ENCODE assay signal across 11 mouse cellular contexts in genomic region chr8:121861806-121862548, GRCm38 (mm10). TPM values are rescaled to one million over a fixed set of nuclear protein-coding genes. Genes with fewer than 3 reads are reported as not detected.
DNase-seq lines count a peak whose midpoint lies in the region; ATAC-seq and TF ChIP-seq lines count a peak whose summit lies in the region.
"Had no signal": no experiment of that assay in that cellular context is flagged by ENCODE, and none has a peak within 500 bp of the region (broad histone marks: within the 10 kb centered on the region; RNA-seq: fewer than 3 reads in every experiment).

No protein-coding gene starts in this region.

- H3K4me1 ChIP-seq in heart, adult 2 months (ENCODE audit: control insufficient read depth, insufficient read depth, low read length): peaks cover 2% of the 10 kb centered on the region; the same call in 1 of the 2 replicates
- H3K4me1 ChIP-seq in CH12.LX (ENCODE audit: control insufficient read depth in 1 of 2, insufficient read depth in 2 of 2): peaks cover 37 to 80% of the 10 kb centered on the region in 2 experiments
- no peaks in the 10 kb centered on the region for H3K4me1 ChIP-seq in liver, embryonic 16.5 days (ENCODE audit: control insufficient read depth, low read depth, low read length)

- intact Hi-C loops in heart, adult 2 months (cut with DNase I): no loop called here
- intact Hi-C loops in heart, postnatal 25 days (cut with DNase I): no loop called here
- intact Hi-C loops in left cerebral cortex, postnatal 14 days (cut with DNase I): no loop called here

- no peak for TF ChIP-seq POLR2A in heart, adult 2 months (IDR thresholded peaks at IDR 0.05; ENCODE audit: insufficient read depth, low read depth, low read length)
- TF ChIP-seq POLR2A in CH12.LX (IDR thresholded peaks at IDR 0.05; ENCODE audit: low read depth, low read length): no peak

- H3K27me3 ChIP-seq in heart, adult 2 months (ENCODE audit: control insufficient read depth, insufficient read depth, low read length): no peaks in the 10 kb centered on the region
- no peaks in the 10 kb centered on the region for H3K27me3 ChIP-seq in CH12.LX (replicated peaks)
- H3K27me3 ChIP-seq in liver, embryonic 16.5 days (ENCODE audit: control insufficient read depth, insufficient read depth, low read depth, low read length): no peaks in the 10 kb centered on the region; the same call in 1 of the 2 replicates

- H3K9ac ChIP-seq in heart, adult 2 months (ENCODE audit: low read depth, low read length): no peak overlapping the region
- no peak overlapping the region for H3K9ac ChIP-seq in CH12.LX (ENCODE audit: insufficient read depth, low read depth)
- H3K9ac ChIP-seq in liver, embryonic 16.5 days (ENCODE audit: low read depth, low read length): no peak overlapping the region

- WGBS in heart, adult 2 months: 59% methylated on average over 9 of the region's 12 CpGs
- 55% methylated on average over 12 of the region's 12 CpGs for WGBS in liver, embryonic 16.5 days (ENCODE audit: insufficient replicate concordance)

- TF ChIP-seq CTCF in heart, adult 2 months (IDR thresholded peaks at IDR 0.05): no peak
- no peak for TF ChIP-seq CTCF in CH12.LX (conservative IDR thresholded peaks at IDR 0.05 in 1 of 2, IDR thresholded peaks at IDR 0.05 in 1 of 2; ENCODE audit: low read depth in 2 of 2, low read length in 2 of 2)

- TF ChIP-seq RAD21 in CH12.LX (IDR thresholded peaks at IDR 0.05; ENCODE audit: low read depth, low read length): no peak

- peak overlapping the region; percentile 22; the same call in 1 of the 2 replicates for H3K4me2 ChIP-seq in CH12.LX (ENCODE audit: insufficient read depth, low read depth, poor library complexity, severe bottlenecking)
- no peak overlapping the region for H3K4me2 ChIP-seq in liver, embryonic 16.5 days (ENCODE audit: low read depth, low read length)

- no peaks in the 10 kb centered on the region for H3K79me2 ChIP-seq in heart, adult 2 months (replicated peaks; ENCODE audit: control insufficient read depth, insufficient read depth, low read length)
- no peaks in the 10 kb centered on the region for H3K79me2 ChIP-seq in CH12.LX (replicated peaks; ENCODE audit: control insufficient read depth, extremely low read depth, insufficient read depth, poor library complexity, severe bottlenecking)

- TF ChIP-seq EP300 in heart, adult 2 months (IDR thresholded peaks at IDR 0.05; ENCODE audit: insufficient read depth, low read depth, low read length): peak; percentile 79
- TF ChIP-seq EP300 in CH12.LX (IDR thresholded peaks at IDR 0.05; ENCODE audit: low read length): no peak

- no peaks in the 10 kb centered on the region for H3K9me3 ChIP-seq in CH12.LX (replicated peaks; ENCODE audit: low read length)
- H3K9me3 ChIP-seq in liver, embryonic 16.5 days (replicated peaks; ENCODE audit: control insufficient read depth, low read length): no peaks in the 10 kb centered on the region

- ATAC-seq in liver, embryonic 16.5 days (ENCODE audit: low read depth): peak; percentile 46; the same call in 1 of the 2 replicates

- in situ Hi-C loops in CH12.LX (cut with MboI; ENCODE audit: low pct_ligation_motif_present, low pct_unique_long_range_greater_than_20kb, low sequenced_read_pairs): no loop called here

- no peak overlapping the region for H3K27ac ChIP-seq in heart, adult 2 months
- 0 out of 2 replicates have a peak overlapping the region, but pooled peaks have one; percentile 11 for H3K27ac ChIP-seq in CH12.LX (ENCODE audit: insufficient read depth, low read depth)
- no peak overlapping the region for H3K27ac ChIP-seq in liver, embryonic 16.5 days (ENCODE audit: low read length)

- H3K4me3 ChIP-seq in heart, adult 2 months: no peak overlapping the region
- no peak overlapping the region for H3K4me3 ChIP-seq in CH12.LX (replicated peaks in 1 of 3; ENCODE audit: low read depth in 2 of 3, low read length in 2 of 3, poor library complexity in 1 of 3)
- no peak overlapping the region for H3K4me3 ChIP-seq in liver, embryonic 16.5 days (ENCODE audit: low read depth, low read length)

- H3K36me3 ChIP-seq in heart, adult 2 months (ENCODE audit: control insufficient read depth, insufficient read depth, low read length): no peaks in the 10 kb centered on the region
- peaks cover 0 to 7% of the 10 kb centered on the region in 2 experiments for H3K36me3 ChIP-seq in CH12.LX (replicated peaks in 1 of 2; ENCODE audit: control insufficient read depth in 1 of 2, insufficient read depth in 1 of 2, low read length in 1 of 2)
- H3K36me3 ChIP-seq in liver, embryonic 16.5 days (ENCODE audit: control insufficient read depth, insufficient read depth): no peaks in the 10 kb centered on the region

- DNase-seq in heart, adult 2 months: peak in 1 of 2 experiments; percentile 65
- DNase-seq in heart, postnatal 25 days (ENCODE audit: low spot score): no peak
- peak; percentile 60 for DNase-seq in CH12.LX (ENCODE audit: extremely low read depth)
- peak; percentile 64 to 76 for DNase-seq in cerebellum, adult 18-20 months
- DNase-seq in thymus, adult 18-20 months: no peak
- no peak for DNase-seq in left cerebral cortex, postnatal 14 days (ENCODE audit: low spot score in 2 of 2)
- no peak for DNase-seq in right cerebral cortex, postnatal 10 days (ENCODE audit: low spot score in 2 of 2)
- DNase-seq: adrenal gland, adult 8-10 months; kidney, adult 9 months; spleen, adult 18-20 months had no signal

- dilution Hi-C loops in CH12.LX (cut with MboI; ENCODE audit: extremely low pct_ligation_motif_present, extremely low pct_unique_long_range_greater_than_20kb, low sequenced_read_pairs): no loop called here

TF ChIP-seq in CH12.LX, 34 proteins besides CTCF, POLR2A, EP300 and RAD21:
- TF ChIP-seq MEF2A (IDR thresholded peaks at IDR 0.05; ENCODE audit: borderline replicate concordance, low read depth, low read length) (no peak), MAZ (IDR thresholded peaks at IDR 0.05; ENCODE audit: low read depth, low read length) (0 out of 2 replicates have a peak, but pooled peaks have one; percentile 35), TBP (conservative IDR thresholded peaks at IDR 0.05; ENCODE audit: low read depth, low read length) (peak; percentile 72; the same call in 1 of the 2 replicates), HCFC1 (IDR thresholded peaks at IDR 0.05; ENCODE audit: low read depth, low read length) (no peak)
TF ChIP-seq in CH12.LX: peak in this region for 2.

RNA-seq across cellular contexts. Expression of gene Klhdc4, which starts 32.6 kb away (rescaled TPM):
- total RNA-seq in heart, adult 2 months (2021): 10 to 100 TPM; 11.2 to 12.6 TPM
- polyA plus RNA-seq in heart, adult 2 months (2012; rRNA removed): 9.6 and 11.0 TPM in 2 replicates
- 10 to 100 TPM; 13.4 to 14.1 TPM for total RNA-seq in heart, postnatal 25 days (2021)
- 54.3 and 66.9 TPM in 2 replicates for total RNA-seq in CH12.LX (2012; rRNA removed)
- total RNA-seq in CH12.LX (2014; rRNA removed): 35.5 and 42.4 TPM in 2 replicates
- polyA plus RNA-seq in CH12.LX (2012; ENCODE audit: insufficient read length, low read depth): 51.5 and 69.7 TPM in 2 replicates
- polyA plus RNA-seq in liver, embryonic 16.5 days (2015; fragmentation: Nextera tagmentation; extraction: Ambion mirVana): 16.1 and 17.3 TPM in 2 replicates
- 10 to 100 TPM; 26.0 to 27.1 TPM for total RNA-seq in left cerebral cortex, postnatal 14 days (2021)

RNA-seq across cellular contexts. Expression of gene Slc7a5, which starts 45.5 kb away (rescaled TPM):
- 1 to 10 TPM; 3.1 to 4.6 TPM for total RNA-seq in heart, adult 2 months (2021)
- 5.0 and 5.2 TPM in 2 replicates for polyA plus RNA-seq in heart, adult 2 months (2012; rRNA removed)
- 1 to 10 TPM; 3.2 to 4.9 TPM for total RNA-seq in heart, postnatal 25 days (2021)
- total RNA-seq in CH12.LX (2012; rRNA removed) (156 and 207 TPM in 2 replicates), CH12.LX (2014; rRNA removed) (110 and 119 TPM in 2 replicates)
- polyA plus RNA-seq in CH12.LX (2012; ENCODE audit: insufficient read length, low read depth): 235 and 291 TPM in 2 replicates
- polyA plus RNA-seq in liver, embryonic 16.5 days (2015; fragmentation: Nextera tagmentation; extraction: Ambion mirVana): 32.9 and 36.9 TPM in 2 replicates
- total RNA-seq in left cerebral cortex, postnatal 14 days (2021): 100 to 1,000 TPM; 114 to 130 TPM

Comparison
In these comparisons a context has a peak if more than half of its experiments do, and no peak if none do; other contexts are left out.
1. DNase-seq: peak in CH12.LX (single experiment) and cerebellum, adult 18-20 months (2 of 2); none in heart, postnatal 25 days (single experiment), thymus, adult 18-20 months (0 of 2), left cerebral cortex, postnatal 14 days (0 of 2) and right cerebral cortex, postnatal 10 days (0 of 2).
2. RNA of gene Slc7a5, which starts 45.5 kb away (total RNA-seq): 110 to 207 TPM in CH12.LX and 114 to 130 TPM in left cerebral cortex, postnatal 14 days; 3.2 to 4.9 TPM in heart, postnatal 25 days and 3.1 to 4.6 TPM in heart, adult 2 months; every median in the first group is over 10 times any median in the second.